Mouse (Mus musculus): Measurements from ENCODE around the gene Bcar3.

DNA sequence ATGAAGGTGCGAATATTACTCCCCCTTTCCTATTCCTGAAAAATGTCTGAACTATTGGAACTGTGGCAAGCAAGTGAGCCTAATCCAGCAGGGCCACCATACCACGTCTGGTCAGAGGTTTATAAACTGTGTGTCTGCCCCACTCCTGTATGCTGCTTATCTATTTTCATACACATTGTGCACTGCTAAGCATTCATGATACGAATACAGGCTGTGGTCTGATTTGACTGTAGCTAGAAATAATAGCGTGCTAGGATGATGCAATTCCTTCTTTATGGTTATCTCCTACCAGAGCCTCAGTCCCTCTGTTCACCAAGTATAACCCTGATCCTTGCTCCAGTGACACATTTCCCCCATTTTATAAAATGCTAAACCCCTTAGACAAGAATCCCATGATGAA is 162.2 kb downstream of the Bcar3 start:
- TF ChIP-seq CTCF (IDR thresholded peaks at IDR 0.05; ENCODE audit: borderline replicate concordance, control insufficient read depth, extremely low read depth, insufficient read depth, low read length, poor library complexity) (no peak), POLR2A (IDR thresholded peaks at IDR 0.05; ENCODE audit: control insufficient read depth, extremely low read depth, insufficient read depth, low read length, poor library complexity) (no peak)
